Mouse (Mus musculus): ENCODE measurements at regions not wholly inside any gene's neighbourhood (a gene's known extent, or its start where the extent isn't known, plus 50 kb on each side); places are given as distances from the start of the nearest gene placed in this dataset.
A peak's percentile ranks its signal among the peaks of the same experiment; 100 is the strongest.

GRCm38 (mm10) chr2:137942753-137943152 lies 313.6 kb upstream of the Btbd3 start:
- TF ChIP-seq CTCF (IDR thresholded peaks at IDR 0.05; ENCODE audit: borderline replicate concordance, insufficient read depth, low read depth, low read length) (peak; percentile 61; the same call in 1 of the 2 replicates), POLR2A (IDR thresholded peaks at IDR 0.05; ENCODE audit: borderline replicate concordance, insufficient read depth, low read length) (no peak)

Data from cerebellum, adult 2 months (tissue).